Mouse (Mus musculus) liver, postnatal 0 days (tissue): ENCODE results near the gene Cdca5.

ENCODE experiments used
- CTCF ChIP-seq: sonication (generic); IDR thresholded peaks from 2 replicates; pipeline ENCODE4 v1.5.1; 2016; ENCODE audit warnings: antibody characterized with exemption, low read depth
- EP300 ChIP-seq: IDR thresholded peaks from 2 replicates; pipeline ENCODE4 v1.6.1; 2016; ENCODE audit warnings: antibody characterized with exemption, low read depth, mild to moderate bottlenecking

GRCm38 (mm10) chr19:6126789-6127580 is 42.2 kb downstream of the Cdca5 start:
- TF ChIP-seq CTCF (no peak), EP300 (no peak)
